Mouse (Mus musculus) bone marrow, adult 2 months (tissue): ENCODE measurements around the gene Cnp.

Experiments used
- CTCF ChIP-seq: fragments of 200-500 bp; IDR thresholded peaks from 2 replicates; pipeline ENCODE4 v1.5.1; 2011; ENCODE audit warnings: low read length, control low read depth; ENCODE audit not compliant: control insufficient read depth, insufficient read depth
- POLR2A ChIP-seq: fragments of 200-500 bp; IDR thresholded peaks from 2 replicates; pipeline ENCODE4 v1.6.1; 2011; ENCODE audit warnings: low read depth, mild to moderate bottlenecking, control low read depth, low read length, borderline replicate concordance; ENCODE audit not compliant: control insufficient read depth

- TF ChIP-seq POLR2A (no peak), CTCF (no peak)
These were observed 49.6 kb upstream of the Cnp start for GRCm38 (mm10) chr11:100524987-100525630.
